Mouse (Mus musculus): Measurements from ENCODE around the gene Rb1. TPM values are rescaled to one million over a fixed set of nuclear protein-coding genes. Genes with fewer than 3 reads are reported as not detected.

Rb1 gene
- polyA plus RNA-seq, 1 experiment from 2014 or later, result 18.2 TPM

GRCm38 (mm10) chr14:73363782-73364181 is 38.2 kb upstream of the Rb1 start:
- H3K36me3 ChIP-seq, result peaks cover 98% of the 10 kb centered on the region
- no peak overlapping the region for H3K27ac ChIP-seq
- no peak overlapping the region for H3K9ac ChIP-seq
- H3K27me3 ChIP-seq, result no peaks in the 10 kb centered on the region
- 97% methylated on average over 11 of the region's 11 CpGs for WGBS
- ATAC-seq (ENCODE audit: low FRiP score, low read depth), result no peak
- no peak overlapping the region for H3K4me3 ChIP-seq
- H3K9me3 ChIP-seq, result no peaks in the 10 kb centered on the region; the same call in 1 of the 2 replicates
- no peaks in the 10 kb centered on the region for H3K4me1 ChIP-seq
- no peak overlapping the region for H3K4me2 ChIP-seq (replicated peaks)

GRCm38 (mm10) chr14:73354700-73355099 is 29.1 kb upstream of the Rb1 start:
- H3K4me3 ChIP-seq, result no peak overlapping the region
- no peak overlapping the region for H3K4me2 ChIP-seq (replicated peaks)
- H3K36me3 ChIP-seq, result peaks cover 51% of the 10 kb centered on the region
- no peak overlapping the region for H3K9ac ChIP-seq
- no peaks in the 10 kb centered on the region for H3K27me3 ChIP-seq
- no peaks in the 10 kb centered on the region; the same call in 1 of the 2 replicates for H3K9me3 ChIP-seq
- H3K4me1 ChIP-seq, result no peaks in the 10 kb centered on the region
- H3K27ac ChIP-seq, result no peak overlapping the region
- WGBS, result 91% methylated on average over 8 of the region's 8 CpGs
- ATAC-seq (ENCODE audit: low FRiP score, low read depth), result no peak

GRCm38 (mm10) chr14:73351118-73351517 is 25.5 kb upstream of the Rb1 start:
- H3K9ac ChIP-seq, result no peak overlapping the region
- ATAC-seq (ENCODE audit: low FRiP score, low read depth), result no peak
- WGBS, result 92% methylated on average over 5 of the region's 5 CpGs

GRCm38 (mm10) chr14:73350029-73350428 is 24.4 kb upstream of the Rb1 start:
- no peak for ATAC-seq (ENCODE audit: low FRiP score, low read depth)
- no peaks in the 10 kb centered on the region for H3K4me1 ChIP-seq
- H3K4me3 ChIP-seq, result no peak overlapping the region
- H3K27me3 ChIP-seq, result no peaks in the 10 kb centered on the region
- H3K4me2 ChIP-seq (replicated peaks), result no peak overlapping the region
- H3K36me3 ChIP-seq, result peaks cover 19% of the 10 kb centered on the region
- H3K9me3 ChIP-seq, result no peaks in the 10 kb centered on the region
- H3K27ac ChIP-seq, result no peak overlapping the region
- WGBS, result 80% methylated on average over 1 of the region's 1 CpGs
- H3K9ac ChIP-seq, result no peak overlapping the region

More at GRCm38 (mm10) chr14:73351118-73351517, 25.5 kb upstream of the Rb1 start:
- Histone ChIP-seq H3K27ac (no peak overlapping the region), H3K27me3 (no peaks in the 10 kb centered on the region), H3K9me3 (no peaks in the 10 kb centered on the region), H3K4me3 (no peak overlapping the region), H3K4me2 (replicated peaks) (no peak overlapping the region), H3K36me3 (peaks cover 20% of the 10 kb centered on the region), H3K4me1 (no peaks in the 10 kb centered on the region)

- no peaks in the 10 kb centered on the region for H3K9me3 ChIP-seq
- no peak for ATAC-seq (ENCODE audit: low FRiP score, low read depth)
- 60% methylated on average over 7 of the region's 7 CpGs for WGBS
- H3K4me2 ChIP-seq (replicated peaks), result no peak overlapping the region
- H3K9ac ChIP-seq, result no peak overlapping the region
- H3K36me3 ChIP-seq, result peaks cover 14% of the 10 kb centered on the region
- H3K4me1 ChIP-seq, result no peaks in the 10 kb centered on the region
- H3K27me3 ChIP-seq, result no peaks in the 10 kb centered on the region
- no peak overlapping the region for H3K4me3 ChIP-seq
- H3K27ac ChIP-seq, result no peak overlapping the region
Observed at GRCm38 (mm10) chr14:73349061-73349670, 23.5 kb upstream of the Rb1 start.

GRCm38 (mm10) chr14:73347302-73347701 is 21.7 kb upstream of the Rb1 start:
- 77% methylated on average over 9 of the region's 9 CpGs for WGBS
- no peaks in the 10 kb centered on the region for H3K27me3 ChIP-seq
- no peak overlapping the region for H3K4me3 ChIP-seq
- no peak for ATAC-seq (ENCODE audit: low FRiP score, low read depth)
- no peak overlapping the region for H3K27ac ChIP-seq
- H3K4me1 ChIP-seq, result no peaks in the 10 kb centered on the region
- H3K36me3 ChIP-seq, result no peaks in the 10 kb centered on the region
- H3K9me3 ChIP-seq, result no peaks in the 10 kb centered on the region
- no peak overlapping the region for H3K4me2 ChIP-seq (replicated peaks)
- no peak overlapping the region for H3K9ac ChIP-seq

- no peaks in the 10 kb centered on the region for H3K9me3 ChIP-seq
- ATAC-seq (ENCODE audit: low FRiP score, low read depth), result no peak
- 86% methylated on average over 4 of the region's 4 CpGs for WGBS
Observed at GRCm38 (mm10) chr14:73345614-73346013, 20.0 kb upstream of the Rb1 start.

GRCm38 (mm10) chr14:73340051-73340755 is 14.6 kb upstream of the Rb1 start:
- no peak overlapping the region for H3K4me3 ChIP-seq
- no peak for ATAC-seq (ENCODE audit: low FRiP score, low read depth)
- WGBS, result 46% methylated on average over 6 of the region's 6 CpGs
- no peaks in the 10 kb centered on the region for H3K27me3 ChIP-seq
- no peak overlapping the region for H3K4me2 ChIP-seq (replicated peaks)
- no peaks in the 10 kb centered on the region for H3K4me1 ChIP-seq
- H3K36me3 ChIP-seq, result no peaks in the 10 kb centered on the region
- no peaks in the 10 kb centered on the region for H3K9me3 ChIP-seq
- H3K9ac ChIP-seq, result no peak overlapping the region
- H3K27ac ChIP-seq, result no peak overlapping the region

More at GRCm38 (mm10) chr14:73345614-73346013, 20.0 kb upstream of the Rb1 start:
- Histone ChIP-seq H3K36me3 (no peaks in the 10 kb centered on the region), H3K4me3 (no peak overlapping the region), H3K4me2 (replicated peaks) (no peak overlapping the region), H3K9ac (no peak overlapping the region), H3K27me3 (no peaks in the 10 kb centered on the region), H3K27ac (no peak overlapping the region), H3K4me1 (no peaks in the 10 kb centered on the region)

DNA sequence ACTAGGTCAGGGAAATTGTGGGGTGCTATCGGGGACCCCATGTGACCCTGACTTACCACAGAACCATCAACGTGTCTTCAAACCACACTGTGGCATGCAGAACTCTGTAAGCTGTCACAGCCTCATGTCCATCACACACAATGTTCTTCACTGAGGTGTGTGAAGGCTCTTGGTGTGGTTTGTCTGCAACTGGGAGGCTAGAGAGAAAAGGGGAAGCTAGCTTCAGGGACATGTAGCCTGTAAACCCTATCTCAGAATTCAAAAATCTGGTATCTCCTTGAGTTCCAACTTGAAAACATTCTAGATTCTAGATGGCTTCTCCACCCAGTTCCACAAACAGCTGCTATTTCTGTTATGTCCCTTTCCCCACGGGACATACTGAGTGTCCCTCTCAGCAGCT is 14.0 kb upstream of the Rb1 start:
- Histone ChIP-seq H3K4me1 (no peaks in the 10 kb centered on the region), H3K9me3 (no peaks in the 10 kb centered on the region), H3K36me3 (no peaks in the 10 kb centered on the region), H3K27me3 (no peaks in the 10 kb centered on the region), H3K4me2 (replicated peaks) (no peak overlapping the region), H3K27ac (no peak overlapping the region), H3K9ac (no peak overlapping the region), H3K4me3 (no peak overlapping the region)
- 69% methylated on average over 3 of the region's 3 CpGs for WGBS
- no peak for ATAC-seq (ENCODE audit: low FRiP score, low read depth)

GRCm38 (mm10) chr14:73336316-73337080 is 10.9 kb upstream of the Rb1 start:
- no peak overlapping the region for H3K4me2 ChIP-seq (replicated peaks)
- WGBS, result 77% methylated on average over 6 of the region's 6 CpGs
- ATAC-seq (ENCODE audit: low FRiP score, low read depth), result no peak
- no peak overlapping the region for H3K9ac ChIP-seq
- no peaks in the 10 kb centered on the region for H3K27me3 ChIP-seq
- H3K36me3 ChIP-seq, result no peaks in the 10 kb centered on the region
- no peaks in the 10 kb centered on the region for H3K9me3 ChIP-seq
- H3K4me3 ChIP-seq, result no peak overlapping the region
- no peak overlapping the region for H3K27ac ChIP-seq
- H3K4me1 ChIP-seq, result no peaks in the 10 kb centered on the region

- 86% methylated on average over 22 of the region's 22 CpGs for WGBS
- H3K4me3 ChIP-seq, result no peak overlapping the region
- H3K4me1 ChIP-seq, result no peaks in the 10 kb centered on the region
- H3K9ac ChIP-seq, result no peak overlapping the region
- H3K4me2 ChIP-seq (replicated peaks), result no peak overlapping the region
- H3K9me3 ChIP-seq, result no peaks in the 10 kb centered on the region
- no peak for ATAC-seq (ENCODE audit: low FRiP score, low read depth)
- H3K36me3 ChIP-seq, result no peaks in the 10 kb centered on the region
- H3K27ac ChIP-seq, result no peak overlapping the region
- H3K27me3 ChIP-seq, result no peaks in the 10 kb centered on the region
Observed at GRCm38 (mm10) chr14:73334926-73335805, 9.5 kb upstream of the Rb1 start.
